Mouse (Mus musculus): Measurements from ENCODE around the gene Mphosph10.
A peak's percentile ranks its signal among the peaks of the same experiment; 100 is the strongest.

The Mphosph10 gene

GRCm38 (mm10) chr7:64392122-64392818 is at the start of gene Mphosph10, which contains the start of gene Mcee:
TSS of gene Mphosph10 (minus strand) at chr7:64392268.
TSS of gene Mcee (plus strand) at chr7:64392607.
- peak; percentile 96 for DNase-seq (ENCODE audit: low read depth)

DNA sequence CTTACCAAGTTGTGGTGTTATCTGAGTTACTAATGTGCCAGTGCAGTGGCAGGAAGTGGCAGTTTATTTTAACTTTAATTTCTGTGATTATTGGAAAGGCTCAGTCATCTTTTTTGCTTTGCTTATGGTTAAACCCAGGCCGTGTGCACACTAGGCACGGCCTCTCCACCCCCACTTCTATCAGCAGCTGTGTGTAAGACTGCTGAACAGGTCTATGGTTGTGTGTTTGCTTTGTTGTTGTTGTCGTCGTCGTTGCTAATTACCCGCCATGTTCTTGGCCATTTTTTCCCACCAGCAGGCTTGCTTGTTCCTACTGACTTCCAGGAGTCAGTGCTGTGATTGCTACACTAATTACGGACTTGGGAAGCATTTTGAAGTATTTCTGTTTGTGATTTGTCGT is 48.5 kb upstream of the Mphosph10 start:
- no peak for DNase-seq (ENCODE audit: low read depth)

GRCm38 (mm10) chr7:64439595-64440518 is 47.8 kb upstream of the Mphosph10 start:
- DNase-seq (ENCODE audit: low read depth) = no peak

DNA sequence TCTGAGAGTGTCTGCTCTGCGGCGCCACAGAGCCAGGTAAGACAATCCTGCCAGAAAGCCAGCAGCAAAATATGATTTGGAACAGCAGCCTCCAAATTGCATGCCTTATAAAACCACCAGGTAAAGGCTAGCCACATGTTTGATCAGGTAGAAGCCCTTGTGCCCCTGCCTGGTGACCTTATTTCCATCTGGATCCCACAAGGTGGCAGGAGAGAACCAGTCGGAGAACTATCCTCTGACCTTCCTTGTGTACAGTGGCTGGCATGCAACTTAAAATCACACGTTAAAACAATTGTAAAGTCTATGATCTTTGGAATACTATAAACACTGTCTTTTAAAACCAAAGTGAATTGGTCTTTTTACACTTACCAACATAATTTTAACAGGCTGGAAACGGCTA is 32.8 kb upstream of the Mphosph10 start:
- no peak for DNase-seq (ENCODE audit: low read depth)

GRCm38 (mm10) chr7:64403989-64404388 is 11.9 kb upstream of the Mphosph10 start:
- DNase-seq (ENCODE audit: low read depth) = no peak

DNA sequence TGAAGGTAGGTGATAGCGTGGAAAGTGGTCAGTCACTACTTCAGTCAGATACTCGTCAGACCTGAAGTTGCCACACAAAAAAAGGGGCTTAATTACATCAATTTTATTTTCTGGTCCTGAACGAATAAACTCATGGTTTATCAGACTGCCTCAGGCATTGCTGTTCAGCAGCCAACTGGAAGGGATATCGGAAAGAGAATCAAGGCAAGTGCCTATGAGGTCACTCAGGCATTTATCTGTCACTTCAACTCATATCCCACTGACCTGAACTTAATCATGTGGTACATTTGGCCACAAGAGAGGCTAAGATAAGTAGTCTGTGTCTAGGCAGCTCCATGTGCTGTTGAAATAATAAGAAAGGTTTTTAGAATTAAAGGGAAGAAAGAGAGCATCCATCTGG is 10.4 kb upstream of the Mphosph10 start:
- no peak for DNase-seq (ENCODE audit: low read depth)

DNA sequence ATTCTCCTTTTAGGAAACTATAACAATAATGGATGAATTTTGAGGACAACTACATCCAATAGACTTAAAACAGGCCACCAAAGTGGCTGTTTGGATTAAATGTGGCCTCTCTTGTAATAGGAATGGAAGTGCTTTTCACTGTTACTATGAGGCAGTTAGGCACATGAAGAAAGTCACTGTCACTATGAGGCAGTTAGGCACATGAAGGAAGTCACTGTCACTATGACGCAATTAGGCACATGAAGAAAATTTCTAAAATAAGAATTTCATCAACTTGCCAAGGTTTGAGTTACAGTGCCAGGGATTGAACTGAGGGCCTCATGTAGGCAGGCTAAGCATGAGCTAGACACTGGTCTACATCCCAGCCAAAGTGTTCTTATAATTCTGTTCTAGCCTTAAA is 8.7 kb upstream of the Mphosph10 start:
- no peak for DNase-seq (ENCODE audit: low read depth)

- no peak for DNase-seq (ENCODE audit: low read depth)
Observed at GRCm38 (mm10) chr7:64392819-64393151, 717 bp upstream of the Mphosph10 start.

DNA sequence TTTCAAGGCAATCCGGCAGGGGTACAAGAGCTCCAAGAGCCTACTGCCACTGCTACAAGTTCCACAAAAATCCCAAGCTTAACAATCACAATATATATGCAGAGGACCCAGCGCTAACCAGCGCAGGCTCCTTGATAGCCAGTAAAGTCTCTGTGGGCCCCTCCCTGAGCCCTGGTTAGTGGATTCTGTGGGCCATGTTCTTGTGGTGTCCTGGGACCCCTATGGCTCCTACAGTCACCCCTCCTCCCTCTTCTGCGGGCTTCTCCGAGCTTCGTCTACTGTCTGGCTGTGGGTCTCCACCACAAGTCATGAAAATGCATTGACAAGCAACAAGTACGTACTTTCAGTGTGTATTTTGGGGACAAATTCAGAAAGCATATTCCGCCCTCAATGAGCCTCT is 589 bp downstream of the Mphosph10 start:
- no peak for DNase-seq (ENCODE audit: low read depth)

DNA sequence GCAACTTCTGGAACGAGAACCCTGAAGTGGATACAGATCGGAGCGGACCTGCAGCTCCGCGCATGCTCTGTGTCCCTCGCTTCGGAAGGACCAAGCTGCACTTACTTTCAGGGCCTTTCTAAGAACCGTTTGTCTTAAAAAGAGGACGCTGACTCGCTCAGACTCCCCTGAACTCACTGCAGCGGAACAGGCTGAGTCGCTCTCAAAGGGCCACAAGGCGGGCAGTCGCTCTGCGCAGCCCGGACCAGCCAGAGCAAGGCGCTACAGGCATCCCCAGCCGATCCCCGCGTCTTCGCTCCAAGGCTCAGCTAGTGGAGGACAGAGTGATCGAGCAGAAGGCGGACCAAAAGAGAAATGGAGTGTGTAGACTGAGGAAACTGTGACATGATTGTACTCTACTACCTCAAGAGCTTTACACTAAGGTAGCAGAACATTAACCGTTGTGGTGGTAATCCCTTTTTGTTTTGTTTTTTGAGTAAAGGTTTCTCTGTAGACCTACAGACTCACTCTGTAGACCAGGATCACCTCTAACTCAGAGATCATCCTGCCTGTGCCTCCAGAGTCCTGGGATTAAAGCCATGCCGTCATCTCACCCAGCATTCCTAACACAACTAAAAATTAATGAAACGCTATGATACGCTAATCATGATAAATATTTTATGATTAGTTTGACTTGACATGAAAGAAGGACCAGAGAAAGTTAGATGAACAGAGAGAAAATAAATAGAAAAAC is 18.1 kb downstream of the Mphosph10 start, which contains the start of gene Fan1:
Gene Fan1 (minus strand): TSS at position 266 of the 733 bp plus-strand sequence.
- peak; percentile 93 for DNase-seq (ENCODE audit: low read depth)

DNA sequence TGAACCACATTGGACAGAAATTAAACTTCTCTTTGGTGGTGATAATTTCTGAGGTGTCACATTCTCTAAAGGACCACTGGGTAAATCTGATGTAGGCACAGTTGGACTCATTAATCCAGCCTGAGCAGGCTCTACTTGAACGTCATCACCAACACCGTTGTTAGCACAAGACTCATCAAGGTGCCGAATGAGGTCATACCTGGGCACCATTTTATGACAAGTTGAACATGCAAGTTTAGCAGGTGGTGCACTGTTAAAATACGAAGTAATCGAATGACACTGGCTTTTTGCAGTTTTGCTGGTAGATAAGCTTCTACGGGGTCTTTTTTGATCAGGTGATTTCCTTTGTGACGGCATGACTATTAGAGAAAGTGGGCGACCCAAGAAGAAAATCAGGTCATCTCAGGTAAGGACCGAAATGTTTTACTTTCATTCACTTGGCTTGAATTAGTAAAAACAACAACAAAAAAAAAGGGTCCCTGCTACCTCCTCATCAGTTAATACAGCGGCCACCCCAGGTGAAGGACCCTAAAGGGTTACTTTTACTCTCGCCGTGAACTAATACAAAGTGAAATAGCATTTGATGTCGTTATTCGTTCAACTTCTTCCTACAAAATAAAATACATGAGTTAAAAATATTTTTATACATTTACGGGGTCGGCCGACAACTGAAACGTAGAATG is 18.8 kb downstream of the Mphosph10 start:
- peak; percentile 66 for DNase-seq (ENCODE audit: low read depth)

GRCm38 (mm10) chr7:64371940-64372878 is 19.9 kb downstream of the Mphosph10 start:
- no peak for DNase-seq (ENCODE audit: low read depth)

DNA sequence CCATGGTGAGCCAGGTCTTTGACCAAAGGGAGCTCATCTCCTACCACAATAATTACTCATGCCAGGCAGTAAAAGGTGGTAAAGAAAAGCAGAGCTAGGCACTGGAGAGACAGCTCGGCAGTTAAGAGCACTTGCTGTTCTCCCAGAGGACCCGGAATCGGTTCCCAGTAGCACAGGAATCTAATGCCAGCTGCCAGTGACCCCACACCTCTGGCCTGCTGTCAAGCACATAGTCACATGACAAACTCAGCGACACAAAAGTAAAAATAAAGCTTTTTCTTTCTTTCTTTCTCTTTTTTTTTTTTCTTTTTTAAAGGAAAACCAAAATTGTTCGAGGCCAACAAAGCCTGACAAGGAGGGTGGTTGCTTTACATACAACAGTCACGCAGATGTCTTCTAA is 22.2 kb downstream of the Mphosph10 start:
- DNase-seq (ENCODE audit: low read depth) = no peak

- no peak for DNase-seq (ENCODE audit: low read depth)
Observed at GRCm38 (mm10) chr7:64365863-64366262, 26.2 kb downstream of the Mphosph10 start.

DNA sequence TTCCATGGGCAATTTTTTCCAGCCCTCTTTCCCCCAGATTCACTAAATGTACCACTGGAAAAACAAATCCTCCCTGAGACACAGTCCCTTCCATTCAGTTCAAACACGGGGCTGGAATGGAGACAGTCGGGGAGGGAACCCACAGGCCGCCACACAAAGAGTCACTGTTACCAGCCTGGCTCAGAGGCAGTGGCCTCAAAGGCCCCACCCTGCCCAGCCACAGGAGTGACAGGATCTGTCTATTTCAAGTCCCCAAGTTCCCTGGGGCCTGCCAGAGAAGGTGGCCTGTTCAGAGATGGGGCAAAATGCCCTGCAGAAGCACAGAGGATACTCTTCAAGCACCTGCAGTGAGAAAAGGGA is 31.5 kb downstream of the Mphosph10 start:
- DNase-seq (ENCODE audit: low read depth) = no peak

GRCm38 (mm10) chr7:64359943-64360585 is 32.0 kb downstream of the Mphosph10 start:
- no peak for DNase-seq (ENCODE audit: low read depth)

DNA sequence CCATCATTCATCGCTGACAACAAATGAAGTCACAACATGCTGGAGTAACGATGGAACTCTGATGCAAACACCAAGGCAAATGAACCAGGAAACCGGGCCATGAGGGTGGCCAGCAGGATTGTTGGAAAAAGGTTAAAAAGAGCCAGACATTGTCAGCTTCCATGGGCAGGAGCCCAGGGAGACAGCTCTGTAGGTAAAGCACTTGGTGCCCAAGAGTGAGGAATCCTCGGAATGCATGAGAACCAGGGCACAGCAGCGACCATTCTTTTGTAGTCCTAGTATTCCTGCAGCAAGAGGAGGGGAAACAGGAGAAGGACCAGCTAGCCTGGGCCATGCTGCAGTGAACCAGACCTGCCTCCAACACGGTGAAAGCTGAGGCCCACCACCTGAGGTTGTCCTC is 33.4 kb downstream of the Mphosph10 start:
- no peak for DNase-seq (ENCODE audit: low read depth)

DNA sequence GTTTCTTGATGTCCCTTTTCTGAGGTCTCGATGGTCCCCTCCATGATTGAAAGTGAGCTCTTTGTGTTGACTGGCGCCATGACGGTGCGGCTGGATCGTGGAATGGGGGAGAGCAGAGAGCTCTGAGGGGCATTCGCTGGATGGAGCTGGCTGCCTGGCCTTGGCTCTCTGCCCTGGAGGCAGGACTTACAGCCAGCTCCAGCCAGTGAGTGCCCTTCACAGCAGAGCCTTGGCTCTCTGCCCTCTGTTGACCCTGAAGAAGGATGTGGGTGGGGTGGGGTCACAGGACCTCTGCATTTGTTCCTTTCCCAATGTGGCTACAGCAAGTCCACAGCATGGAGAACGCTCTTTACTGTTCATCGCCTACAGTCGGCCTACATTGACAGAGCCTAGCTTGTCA is 34.7 kb downstream of the Mphosph10 start:
- no peak for DNase-seq (ENCODE audit: low read depth)

DNA sequence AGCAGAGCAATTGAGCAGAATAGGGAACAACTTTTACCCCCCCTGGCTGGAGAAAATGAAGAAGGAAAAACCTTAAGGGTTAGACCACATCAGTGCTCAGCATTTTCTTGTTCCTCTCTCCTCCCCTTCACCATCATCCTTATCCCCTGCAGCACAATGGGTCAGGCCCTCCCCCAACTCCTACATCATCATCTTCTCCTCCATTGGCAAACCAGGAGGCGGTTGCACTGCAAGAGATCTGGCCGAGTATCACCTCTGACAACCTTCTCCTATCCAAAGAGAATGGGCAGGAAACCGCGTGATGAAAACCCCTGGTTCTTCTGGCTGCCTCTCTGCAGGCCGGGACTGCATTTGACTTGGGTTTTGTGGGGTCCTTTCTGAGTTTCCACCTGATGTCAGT is 35.4 kb downstream of the Mphosph10 start:
- no peak for DNase-seq (ENCODE audit: low read depth)

GRCm38 (mm10) chr7:64354206-64354605 is 37.9 kb downstream of the Mphosph10 start:
- no peak for DNase-seq (ENCODE audit: low read depth)

All from naive thymus-derived CD4-positive, alpha-beta T cell, adult 2 months (primary cell).